Mouse (Mus musculus) CD4-positive helper T cell, adult 2 months (primary cell): ENCODE measurements around the gene Ss18l1.

ENCODE experiments used
- DNase-seq: peaks from one replicate; pipeline ENCODE4 v3.0.0-alpha.2; 2012; ENCODE audit warnings: low read depth, missing footprints, low spot score

The Ss18l1 gene

DNA sequence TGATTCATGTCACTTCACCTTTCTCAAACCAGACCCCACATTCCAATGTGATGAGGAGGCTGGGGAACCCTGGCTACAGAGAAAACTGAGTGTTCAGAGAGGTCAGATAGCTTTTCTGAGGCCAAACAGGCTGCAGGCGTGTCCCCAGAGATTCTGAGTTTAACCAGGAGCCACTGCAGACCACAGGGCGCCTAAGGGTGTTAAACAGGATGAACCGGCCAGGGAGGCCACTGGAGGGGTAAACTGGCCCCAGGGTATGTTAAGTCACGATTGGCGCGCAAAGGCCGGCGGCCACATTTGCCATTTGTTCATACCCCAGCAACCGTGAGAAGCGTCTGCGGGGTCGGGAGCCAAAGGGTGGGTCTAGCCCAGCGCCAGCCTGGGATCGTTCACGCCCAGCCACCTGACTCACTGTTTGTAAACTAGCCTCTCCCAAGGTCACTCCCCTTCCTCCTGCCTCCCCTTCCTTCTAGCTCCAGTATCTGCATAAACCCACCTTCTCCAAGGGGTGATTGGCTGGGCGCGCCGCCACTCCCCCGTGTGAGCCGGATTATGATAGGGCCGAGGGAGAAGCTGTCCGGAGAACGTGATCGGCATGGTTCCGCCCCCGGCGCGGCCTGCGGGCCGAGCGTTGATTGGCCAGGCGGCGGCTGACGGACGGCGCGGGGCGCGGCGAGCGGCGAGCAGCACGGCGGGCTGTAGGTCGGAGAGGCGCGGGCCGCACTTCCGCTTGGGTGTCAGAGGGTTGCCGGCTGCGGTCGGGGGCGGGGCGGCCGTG is 76.5 kb downstream of the Ss18l1 start, which contains the start of gene Osbpl2:
TSS of gene Osbpl2 (plus strand) at position 646 of the 778 bp plus-strand sequence.
- peak; percentile 98 for DNase-seq
